Mouse (Mus musculus): Measurements from ENCODE around the gene Asah2. TPM values are rescaled to one million over a fixed set of nuclear protein-coding genes. Genes with fewer than 3 reads are reported as not detected.

Asah2 gene
- total and polyA plus RNA-seq, 2 experiments from 2014 or later = 0.49 to 3.4 TPM

- ATAC-seq (ENCODE audit: low FRiP score) (no peak), DNase-seq (ENCODE audit: low spot score) (no peak)
- WGBS = 85% methylated on average over 2 of the region's 2 CpGs
Measured at GRCm38 (mm10) chr19:32069598-32069997, 38.4 kb downstream of the Asah2 start.

GRCm38 (mm10) chr19:32067669-32068068 lies 40.3 kb downstream of the Asah2 start:
- no peak overlapping the region for H3K27ac ChIP-seq (ENCODE audit: low read depth, low read length)
- H3K9me3 ChIP-seq (ENCODE audit: low read length) = no peaks in the 10 kb centered on the region
- ATAC-seq (ENCODE audit: low FRiP score) = no peak
- TF ChIP-seq CTCF (IDR thresholded peaks at IDR 0.05) = no peak
- whole genome bisulfite sequencing = 59% methylated on average over 4 of the region's 4 CpGs
- no peaks in the 10 kb centered on the region for H3K4me1 ChIP-seq (ENCODE audit: insufficient read depth, low read length)
- no peaks in the 10 kb centered on the region for H3K36me3 ChIP-seq (ENCODE audit: insufficient read depth, low read length)
- no peaks in the 10 kb centered on the region for H3K27me3 ChIP-seq (ENCODE audit: insufficient read depth, low read length)
- H3K4me2 ChIP-seq (ENCODE audit: low read depth, low read length, poor library complexity, severe bottlenecking) = no peak overlapping the region
- DNase-seq (ENCODE audit: low spot score) = no peak
- H3K9ac ChIP-seq (replicated peaks; ENCODE audit: low read length, poor library complexity, severe bottlenecking) = no peak overlapping the region
- no peak overlapping the region for H3K4me3 ChIP-seq (ENCODE audit: low read depth, low read length)

More at GRCm38 (mm10) chr19:32069598-32069997, 38.4 kb downstream of the Asah2 start:
- no peaks in the 10 kb centered on the region for H3K36me3 ChIP-seq (ENCODE audit: insufficient read depth, low read length)
- H3K27ac ChIP-seq (ENCODE audit: low read depth, low read length) = no peak overlapping the region
- H3K4me1 ChIP-seq (ENCODE audit: insufficient read depth, low read length) = no peaks in the 10 kb centered on the region
- H3K9ac ChIP-seq (replicated peaks; ENCODE audit: low read length, poor library complexity, severe bottlenecking) = no peak overlapping the region
- H3K9me3 ChIP-seq (ENCODE audit: low read length) = no peaks in the 10 kb centered on the region
- TF ChIP-seq CTCF (IDR thresholded peaks at IDR 0.05) = no peak
- no peak overlapping the region for H3K4me2 ChIP-seq (ENCODE audit: low read depth, low read length, poor library complexity, severe bottlenecking)
- no peaks in the 10 kb centered on the region for H3K27me3 ChIP-seq (ENCODE audit: insufficient read depth, low read length)
- no peak overlapping the region for H3K4me3 ChIP-seq (ENCODE audit: low read depth, low read length)

- WGBS = 88% methylated on average over 1 of the region's 1 CpGs
- H3K4me2 ChIP-seq (ENCODE audit: low read depth, low read length, poor library complexity, severe bottlenecking) = no peak overlapping the region
Measured at GRCm38 (mm10) chr19:32061294-32061693, 46.7 kb downstream of the Asah2 start.

GRCm38 (mm10) chr19:32056252-32056651 lies 51.8 kb downstream of the Asah2 start:
- no peak for DNase-seq (ENCODE audit: low spot score)
- H3K4me1 ChIP-seq (ENCODE audit: insufficient read depth, low read length) = no peaks in the 10 kb centered on the region
- no peak for TF ChIP-seq CTCF (IDR thresholded peaks at IDR 0.05)
- H3K27ac ChIP-seq (ENCODE audit: low read depth, low read length) = no peak overlapping the region
- H3K4me3 ChIP-seq (ENCODE audit: low read depth, low read length) = no peak overlapping the region
- H3K4me2 ChIP-seq (ENCODE audit: low read depth, low read length, poor library complexity, severe bottlenecking) = no peak overlapping the region
- no peaks in the 10 kb centered on the region for H3K27me3 ChIP-seq (ENCODE audit: insufficient read depth, low read length)
- no peaks in the 10 kb centered on the region for H3K36me3 ChIP-seq (ENCODE audit: insufficient read depth, low read length)
- no peak for ATAC-seq (ENCODE audit: low FRiP score)
- no peak overlapping the region for H3K9ac ChIP-seq (replicated peaks; ENCODE audit: low read length, poor library complexity, severe bottlenecking)
- WGBS = 97% methylated on average over 1 of the region's 1 CpGs
- no peaks in the 10 kb centered on the region for H3K9me3 ChIP-seq (ENCODE audit: low read length)

More at GRCm38 (mm10) chr19:32061294-32061693, 46.7 kb downstream of the Asah2 start:
- Histone ChIP-seq H3K27me3 (ENCODE audit: insufficient read depth, low read length) (no peaks in the 10 kb centered on the region), H3K36me3 (ENCODE audit: insufficient read depth, low read length) (no peaks in the 10 kb centered on the region), H3K9ac (replicated peaks; ENCODE audit: low read length, poor library complexity, severe bottlenecking) (no peak overlapping the region), H3K9me3 (ENCODE audit: low read length) (no peaks in the 10 kb centered on the region), H3K4me3 (ENCODE audit: low read depth, low read length) (no peak overlapping the region), H3K27ac (ENCODE audit: low read depth, low read length) (no peak overlapping the region), H3K4me1 (ENCODE audit: insufficient read depth, low read length) (no peaks in the 10 kb centered on the region)
- ATAC-seq (ENCODE audit: low FRiP score) (no peak), DNase-seq (ENCODE audit: low spot score) (no peak)
- no peak for TF ChIP-seq CTCF (IDR thresholded peaks at IDR 0.05)

GRCm38 (mm10) chr19:32055725-32056124 lies 52.3 kb downstream of the Asah2 start:
- 89% methylated on average over 1 of the region's 1 CpGs for WGBS
- H3K27me3 ChIP-seq (ENCODE audit: insufficient read depth, low read length) = no peaks in the 10 kb centered on the region
- H3K27ac ChIP-seq (ENCODE audit: low read depth, low read length) = no peak overlapping the region
- ATAC-seq (ENCODE audit: low FRiP score) (no peak), DNase-seq (ENCODE audit: low spot score) (no peak)
- no peaks in the 10 kb centered on the region for H3K9me3 ChIP-seq (ENCODE audit: low read length)
- H3K9ac ChIP-seq (replicated peaks; ENCODE audit: low read length, poor library complexity, severe bottlenecking) = no peak overlapping the region
- no peak overlapping the region for H3K4me2 ChIP-seq (ENCODE audit: low read depth, low read length, poor library complexity, severe bottlenecking)
- TF ChIP-seq CTCF (IDR thresholded peaks at IDR 0.05) = no peak
- H3K4me3 ChIP-seq (ENCODE audit: low read depth, low read length) = no peak overlapping the region
- H3K4me1 ChIP-seq (ENCODE audit: insufficient read depth, low read length) = no peaks in the 10 kb centered on the region
- no peaks in the 10 kb centered on the region for H3K36me3 ChIP-seq (ENCODE audit: insufficient read depth, low read length)

- H3K27ac ChIP-seq (ENCODE audit: low read depth, low read length) = no peak overlapping the region
- H3K4me3 ChIP-seq (ENCODE audit: low read depth, low read length) = no peak overlapping the region
- no peaks in the 10 kb centered on the region for H3K36me3 ChIP-seq (ENCODE audit: insufficient read depth, low read length)
- H3K9me3 ChIP-seq (ENCODE audit: low read length) = no peaks in the 10 kb centered on the region
- DNase-seq (ENCODE audit: low spot score) = no peak
- no peaks in the 10 kb centered on the region for H3K27me3 ChIP-seq (ENCODE audit: insufficient read depth, low read length)
- no peak overlapping the region for H3K4me2 ChIP-seq (ENCODE audit: low read depth, low read length, poor library complexity, severe bottlenecking)
- no peak overlapping the region for H3K9ac ChIP-seq (replicated peaks; ENCODE audit: low read length, poor library complexity, severe bottlenecking)
- H3K4me1 ChIP-seq (ENCODE audit: insufficient read depth, low read length) = no peaks in the 10 kb centered on the region
- WGBS = 94% methylated on average over 2 of the region's 2 CpGs
- ATAC-seq (ENCODE audit: low FRiP score) = no peak
- no peak for TF ChIP-seq CTCF (IDR thresholded peaks at IDR 0.05)
Measured at GRCm38 (mm10) chr19:32051251-32051650, 56.8 kb downstream of the Asah2 start.
